Mouse (Mus musculus) myocyte (in vitro differentiated cells): ENCODE measurements around the gene Sdhaf2. TPM values are rescaled to one million over a fixed set of nuclear protein-coding genes. Genes with fewer than 3 reads are reported as not detected.

Experiments
- H3K27me3 ChIP-seq: one replicate; pipeline ENCODE4 v1.6.1; 2011; ENCODE audit not compliant: control insufficient read depth, insufficient read depth, insufficient read length
- H3K36me3 ChIP-seq: one replicate; pipeline ENCODE4 v1.6.1; 2011; ENCODE audit not compliant: control insufficient read depth, insufficient read depth
- H3K4me2 ChIP-seq: one replicate; pipeline ENCODE4 v1.6.1; 2011; ENCODE audit warnings: low read depth, control low read depth
- H3K4me3 ChIP-seq: one replicate; pipeline ENCODE4 v1.5.1; 2011; ENCODE audit warnings: mild to moderate bottlenecking, control low read depth, moderate library complexity
- H3K79me2 ChIP-seq: one replicate; pipeline ENCODE4 v1.6.1; 2011; ENCODE audit not compliant: control insufficient read depth, insufficient read depth
- H3ac ChIP-seq: one replicate; pipeline ENCODE4 v1.6.1; 2011; ENCODE audit not compliant: control insufficient read depth, insufficient read length
- CEBPB ChIP-seq: IDR thresholded peaks from 2 replicates; pipeline ENCODE4 v1.6.1; 2011; ENCODE audit warnings: mild to moderate bottlenecking, moderate library complexity; ENCODE audit not compliant: poor library complexity, insufficient read depth, severe bottlenecking
- E2F4 ChIP-seq: IDR thresholded peaks from one replicate; pipeline ENCODE4 v1.6.1; 2011; ENCODE audit warnings: mild to moderate bottlenecking, control low read depth, moderate library complexity; ENCODE audit not compliant: insufficient read depth
- MAX ChIP-seq: IDR thresholded peaks from one replicate; pipeline ENCODE4 v1.6.1; 2011; ENCODE audit warnings: low read depth, mild to moderate bottlenecking, control low read depth
- MYOD1 ChIP-seq, 3 experiments: IDR thresholded peaks; one replicate each; pipeline ENCODE4 v1.6.1; 2011; ENCODE audit warnings: control low read depth in 2 of 3, low read depth in 2 of 3, mild to moderate bottlenecking in 2 of 3, moderate library complexity in 1 of 3; ENCODE audit not compliant: insufficient read length in 2 of 3, control insufficient read depth in 1 of 3
- MYOG ChIP-seq, 3 experiments: IDR thresholded peaks; one replicate each; pipeline ENCODE4 v1.6.1; 2011; ENCODE audit warnings: control low read depth in 2 of 3, low read depth in 2 of 3, mild to moderate bottlenecking in 2 of 3; ENCODE audit not compliant: insufficient read length in 2 of 3, control insufficient read depth in 1 of 3, insufficient read depth in 1 of 3
- POLR2A ChIP-seq: IDR thresholded peaks from one replicate; pipeline ENCODE4 v1.6.1; 2011; ENCODE audit warnings: low read depth, mild to moderate bottlenecking, control low read depth, moderate library complexity; ENCODE audit not compliant: insufficient read length
- POLR2AphosphoS2 ChIP-seq: IDR thresholded peaks from one replicate; pipeline ENCODE4 v1.6.1; 2011; ENCODE audit warnings: low read depth, control low read depth; ENCODE audit not compliant: insufficient read length
- REST ChIP-seq: IDR thresholded peaks from one replicate; pipeline ENCODE4 v1.6.1; 2011; ENCODE audit warnings: mild to moderate bottlenecking, control low read depth, moderate library complexity; ENCODE audit not compliant: insufficient read depth, insufficient read length
- SRF ChIP-seq: IDR thresholded peaks from one replicate; pipeline ENCODE4 v1.6.1; 2011; ENCODE audit warnings: low read depth; ENCODE audit not compliant: control insufficient read depth, insufficient read length
- TCF12 ChIP-seq: IDR thresholded peaks from one replicate; pipeline ENCODE4 v1.6.1; 2011; ENCODE audit warnings: mild to moderate bottlenecking, control low read depth; ENCODE audit not compliant: poor library complexity, insufficient read depth, severe bottlenecking
- TCF3 ChIP-seq: IDR thresholded peaks from one replicate; pipeline ENCODE4 v1.6.1; 2011; ENCODE audit warnings: low read depth, control low read depth; ENCODE audit not compliant: insufficient read length
- USF1 ChIP-seq: IDR thresholded peaks from one replicate; pipeline ENCODE4 v1.6.1; 2011; ENCODE audit warnings: low read depth, mild to moderate bottlenecking, control low read depth, moderate library complexity
- polyA plus RNA-seq: library from polyadenylated mRNA; unstranded; fragments of >200 nt; fragmentation: generic; extraction: Trizol; gene quantifications from one replicate; pipeline ENCODE4 v1.2.1, GENCODE M21; 2012; ENCODE audit warnings: missing spikeins

Gene Sdhaf2
- polyA plus RNA-seq, 1 experiment = 36.3 TPM

DNA sequence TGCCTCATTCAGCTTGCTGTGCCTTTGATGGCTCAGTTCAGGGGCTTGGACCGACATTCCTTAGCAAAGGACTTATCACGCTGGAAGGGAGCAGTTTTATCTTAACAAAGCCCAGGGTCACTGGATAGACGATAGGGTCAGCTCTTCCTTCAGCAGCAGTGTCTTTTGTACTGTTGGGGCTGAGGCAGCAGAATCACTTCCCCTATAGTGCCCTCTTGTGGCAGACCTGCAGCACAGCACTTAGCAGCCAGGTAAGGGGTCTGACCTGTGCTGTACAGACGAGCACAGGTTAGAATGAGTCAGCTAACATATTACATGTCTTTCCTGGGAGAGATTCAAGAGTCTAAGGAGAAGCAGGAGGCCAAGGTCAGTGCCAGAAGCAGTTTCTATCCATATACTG lies 23.4 kb downstream of the Sdhaf2 start:
- no peaks in the 10 kb centered on the region for H3K27me3 ChIP-seq
- H3K79me2 ChIP-seq = no peaks in the 10 kb centered on the region
- TF ChIP-seq TCF12 (no peak), USF1 (no peak), MYOD1 (IDR thresholded peaks at IDR 0.05; ENCODE audit: control insufficient read depth in 1 of 3, insufficient read length in 2 of 3, low read depth in 2 of 3) (no peak), MYOG (IDR thresholded peaks at IDR 0.05; ENCODE audit: control insufficient read depth in 1 of 3, insufficient read depth in 1 of 3, insufficient read length in 2 of 3, low read depth in 2 of 3) (no peak), E2F4 (no peak), POLR2A (no peak), POLR2AphosphoS2 (no peak), SRF (no peak), TCF3 (no peak), MAX (no peak), CEBPB (no peak), REST (no peak)
- H3K4me3 ChIP-seq = no peak overlapping the region
- H3ac ChIP-seq = no peak overlapping the region
- H3K36me3 ChIP-seq = peaks cover 37% of the 10 kb centered on the region
- no peak overlapping the region for H3K4me2 ChIP-seq

GRCm38 (mm10) chr19:10500581-10500980 lies 25.4 kb downstream of the Sdhaf2 start:
- Histone ChIP-seq H3K4me3 (no peak overlapping the region), H3K79me2 (no peaks in the 10 kb centered on the region), H3K27me3 (no peaks in the 10 kb centered on the region), H3ac (no peak overlapping the region), H3K4me2 (no peak overlapping the region), H3K36me3 (peaks cover 30% of the 10 kb centered on the region)
- TF ChIP-seq SRF (no peak), E2F4 (no peak), POLR2A (no peak), MYOG (IDR thresholded peaks at IDR 0.05; ENCODE audit: control insufficient read depth in 1 of 3, insufficient read depth in 1 of 3, insufficient read length in 2 of 3, low read depth in 2 of 3) (no peak), MYOD1 (IDR thresholded peaks at IDR 0.05; ENCODE audit: control insufficient read depth in 1 of 3, insufficient read length in 2 of 3, low read depth in 2 of 3) (no peak), POLR2AphosphoS2 (no peak), CEBPB (no peak), REST (no peak), TCF12 (no peak), TCF3 (no peak), USF1 (no peak), MAX (no peak)

GRCm38 (mm10) chr19:10497512-10498160 lies 28.3 kb downstream of the Sdhaf2 start:
- Histone ChIP-seq H3K4me3 (no peak overlapping the region), H3ac (no peak overlapping the region), H3K79me2 (no peaks in the 10 kb centered on the region), H3K4me2 (peak overlapping the region; percentile 82), H3K27me3 (no peaks in the 10 kb centered on the region), H3K36me3 (peaks cover 18% of the 10 kb centered on the region)
- no peak for TF ChIP-seq MYOD1 (IDR thresholded peaks at IDR 0.05; ENCODE audit: control insufficient read depth in 1 of 3, insufficient read length in 2 of 3, low read depth in 2 of 3)
- no peak for TF ChIP-seq SRF
- no peak for TF ChIP-seq TCF12
- TF ChIP-seq E2F4 = no peak
- TF ChIP-seq TCF3 = no peak
- TF ChIP-seq REST = no peak
- TF ChIP-seq MYOG (IDR thresholded peaks at IDR 0.05; ENCODE audit: control insufficient read depth in 1 of 3, insufficient read depth in 1 of 3, insufficient read length in 2 of 3, low read depth in 2 of 3) = no peak
- no peak for TF ChIP-seq POLR2A
- no peak for TF ChIP-seq POLR2AphosphoS2
- TF ChIP-seq USF1 = no peak
- no peak for TF ChIP-seq MAX
- TF ChIP-seq CEBPB = no peak

DNA sequence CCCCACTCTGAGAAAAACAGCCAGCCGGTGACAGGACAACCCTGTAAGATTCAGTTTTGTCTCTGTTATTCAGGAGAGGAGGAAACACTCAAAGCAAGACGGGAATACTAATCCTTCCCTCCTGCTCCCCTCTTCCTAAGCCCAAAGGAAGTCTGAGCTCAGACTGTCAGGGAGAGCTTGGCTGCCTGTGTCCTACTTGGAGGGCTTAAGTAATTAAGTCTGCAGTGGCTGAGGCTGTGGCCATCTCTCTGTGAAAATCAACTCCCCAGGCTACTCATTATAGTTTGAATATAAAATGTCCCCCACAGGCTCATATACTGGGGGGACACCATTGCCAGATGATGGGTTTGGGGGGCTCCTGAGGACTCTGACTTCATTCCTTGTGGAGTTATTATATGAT lies 29.0 kb downstream of the Sdhaf2 start:
- TF ChIP-seq MYOG (IDR thresholded peaks at IDR 0.05; ENCODE audit: control insufficient read depth in 1 of 3, insufficient read depth in 1 of 3, insufficient read length in 2 of 3, low read depth in 2 of 3) (no peak), REST (no peak), POLR2AphosphoS2 (no peak), MYOD1 (IDR thresholded peaks at IDR 0.05; ENCODE audit: control insufficient read depth in 1 of 3, insufficient read length in 2 of 3, low read depth in 2 of 3) (no peak), USF1 (no peak), POLR2A (no peak), TCF3 (no peak), TCF12 (no peak), CEBPB (no peak), SRF (no peak), MAX (no peak), E2F4 (no peak)

More for the DNA sequence above, 29.0 kb downstream of the Sdhaf2 start:
- Histone ChIP-seq H3K4me3 (no peak overlapping the region), H3K79me2 (no peaks in the 10 kb centered on the region), H3K4me2 (peak overlapping the region; percentile 35), H3ac (no peak overlapping the region), H3K27me3 (no peaks in the 10 kb centered on the region), H3K36me3 (peaks cover 12% of the 10 kb centered on the region)
